Mouse (Mus musculus) lung, adult 2 months (tissue): ENCODE results near the gene Bzw1. TPM values are rescaled to one million over a fixed set of nuclear protein-coding genes. Genes with fewer than 3 reads are reported as not detected.

Experiments used
- DNase-seq: peaks from one replicate; pipeline ENCODE4 v3.0.0; 2022
- H3K4me1 ChIP-seq: fragments of 200-500 bp; 2 replicates; pipeline ENCODE4 v1.6.1; 2011; ENCODE audit warnings: low read length; ENCODE audit not compliant: control insufficient read depth, insufficient read depth
- H3K4me3 ChIP-seq: fragments of 200-500 bp; replicated peaks from 2 replicates; pipeline ENCODE3; 2011; ENCODE audit warnings: low read depth, mild to moderate bottlenecking, control low read depth, low read length; ENCODE audit errors: extremely low read depth
- CTCF ChIP-seq: fragments of 200-500 bp; IDR thresholded peaks from 2 replicates; pipeline ENCODE4 v1.5.1; 2011; ENCODE audit warnings: mild to moderate bottlenecking, low read length, control low read depth; ENCODE audit not compliant: insufficient read depth
- POLR2A ChIP-seq: fragments of 200-500 bp; IDR thresholded peaks from 2 replicates; pipeline ENCODE4 v1.6.1; 2011; ENCODE audit warnings: low read depth, mild to moderate bottlenecking, control low read depth, low read length, borderline replicate concordance; ENCODE audit errors: extremely low read depth
- WGBS: fragments of 180-500 bp; shearing (Covaris S2); methylation state at CpG from one replicate; pipeline ENCODE4 v1.1.7; 2018; 5-methylcytosine and 5-hydroxymethylcytosine counted together
- polyA plus RNA-seq: library from polyadenylated mRNA; depleted of rRNA; stranded (reverse); fragments of >200 nt; gene quantifications from 2 replicates; pipeline ENCODE4 v1.2.3, GENCODE M21; 2012; rRNA removed

Gene Bzw1
- 14.5 and 20.3 TPM in 2 replicates for polyA plus RNA-seq

GRCm38 (mm10) chr1:58392652-58393283, at the start of gene Bzw1:
Bzw1 (plus strand) TSS chr1:58392898.
- peak; percentile 91 for DNase-seq
- Histone ChIP-seq H3K4me1 (peaks cover 4% of the 10 kb centered on the region), H3K4me3 (peak within 1 kb of the TSS; percentile 91)
- TF ChIP-seq CTCF: no peak
- TF ChIP-seq POLR2A: peak; percentile 82; the same call in 1 of the 2 replicates
- WGBS: under 1% methylated on average over 61 of the region's 61 CpGs

- no peak for DNase-seq
- 61% methylated on average over 4 of the region's 4 CpGs for WGBS
Measured at GRCm38 (mm10) chr1:58343861-58344260, 48.8 kb upstream of the Bzw1 start.

GRCm38 (mm10) chr1:58344570-58344969, 48.1 kb upstream of the Bzw1 start:
- TF ChIP-seq CTCF: no peak
- TF ChIP-seq POLR2A: no peak
- H3K4me1 ChIP-seq: no peaks in the 10 kb centered on the region
- 79% methylated on average over 5 of the region's 5 CpGs for WGBS
- DNase-seq: no peak
- H3K4me3 ChIP-seq: no peak overlapping the region

More at GRCm38 (mm10) chr1:58343861-58344260, 48.8 kb upstream of the Bzw1 start:
- no peak overlapping the region for H3K4me3 ChIP-seq
- no peaks in the 10 kb centered on the region for H3K4me1 ChIP-seq
- TF ChIP-seq POLR2A: no peak

- DNase-seq: no peak
- no peak for TF ChIP-seq CTCF
- no peak for TF ChIP-seq POLR2A
- 50% methylated on average over 14 of the region's 14 CpGs for WGBS
- H3K4me1 ChIP-seq: no peaks in the 10 kb centered on the region
- no peak overlapping the region for H3K4me3 ChIP-seq
Measured at GRCm38 (mm10) chr1:58346159-58346558, 46.5 kb upstream of the Bzw1 start.

- no peak for TF ChIP-seq CTCF
- no peak for TF ChIP-seq POLR2A
- DNase-seq: no peak
- 58% methylated on average over 6 of the region's 6 CpGs for WGBS
- H3K4me3 ChIP-seq: no peak overlapping the region
- no peaks in the 10 kb centered on the region for H3K4me1 ChIP-seq
Measured at GRCm38 (mm10) chr1:58348712-58349111, 44.0 kb upstream of the Bzw1 start.

GRCm38 (mm10) chr1:58353238-58353893, 39.3 kb upstream of the Bzw1 start:
- WGBS: 41% methylated on average over 4 of the region's 4 CpGs
- H3K4me3 ChIP-seq: no peak overlapping the region
- TF ChIP-seq POLR2A (no peak), CTCF (no peak)
- DNase-seq: no peak
- no peaks in the 10 kb centered on the region for H3K4me1 ChIP-seq

GRCm38 (mm10) chr1:58358958-58359901, 33.5 kb upstream of the Bzw1 start:
- 71% methylated on average over 19 of the region's 19 CpGs for WGBS
- no peak for DNase-seq
- H3K4me3 ChIP-seq: no peak overlapping the region
- TF ChIP-seq POLR2A (no peak), CTCF (no peak)
- 0 out of 2 replicates have a peak, but pooled peaks cover 2% of the 10 kb centered on the region for H3K4me1 ChIP-seq

GRCm38 (mm10) chr1:58362296-58362695, 30.4 kb upstream of the Bzw1 start:
- no peak for DNase-seq
- Histone ChIP-seq H3K4me3 (no peak overlapping the region), H3K4me1 (0 out of 2 replicates have a peak, but pooled peaks cover 2% of the 10 kb centered on the region)
- no peak for TF ChIP-seq CTCF
- TF ChIP-seq POLR2A: no peak
- WGBS: 53% methylated on average over 4 of the region's 4 CpGs

GRCm38 (mm10) chr1:58364551-58364950, 28.1 kb upstream of the Bzw1 start:
- 94% methylated on average over 12 of the region's 12 CpGs for WGBS
- no peak for TF ChIP-seq POLR2A
- TF ChIP-seq CTCF: no peak

More at GRCm38 (mm10) chr1:58364551-58364950, 28.1 kb upstream of the Bzw1 start:
- Histone ChIP-seq H3K4me1 (no peaks in the 10 kb centered on the region), H3K4me3 (no peak overlapping the region)
- DNase-seq: no peak
